Mouse (Mus musculus): Measurements from ENCODE around the gene C2cd4b. TPM values are rescaled to one million over a fixed set of nuclear protein-coding genes. Genes with fewer than 3 reads are reported as not detected.
A peak's percentile ranks its signal among the peaks of the same experiment; 100 is the strongest.
"Not testable (repeated sequence)": the region's sequence is repeated elsewhere in the genome, so short reads cannot be mapped to it uniquely, and the experiment has no call there.

Gene C2cd4b
- polyA plus RNA-seq, 1 experiment from 2014 or later: not detected

- ATAC-seq (ENCODE audit: low FRiP score) (no peak), DNase-seq (ENCODE audit: low spot score) (no peak)
- Histone ChIP-seq H3K36me3 (ENCODE audit: control insufficient read depth, insufficient read depth, low read length) (no peaks in the 10 kb centered on the region), H3K27ac (ENCODE audit: low read depth, low read length) (no peak overlapping the region), H3K27me3 (ENCODE audit: control insufficient read depth, insufficient read depth, low read length) (no peaks in the 10 kb centered on the region), H3K4me3 (ENCODE audit: low read depth, low read length) (no peak overlapping the region), H3K9me3 (ENCODE audit: control insufficient read depth, low read length) (no peaks in the 10 kb centered on the region), H3K4me2 (replicated peaks; ENCODE audit: low read depth, low read length) (no peak overlapping the region), H3K4me1 (replicated peaks; ENCODE audit: control insufficient read depth, insufficient read depth, low read length) (no peaks in the 10 kb centered on the region), H3K9ac (ENCODE audit: low read depth, low read length) (no peak overlapping the region)
- 90% methylated on average over 15 of the region's 15 CpGs for WGBS
These were observed 25.5 kb upstream of the C2cd4b start for GRCm38 (mm10) chr9:67733716-67734115.

- Histone ChIP-seq H3K36me3 (ENCODE audit: control insufficient read depth, insufficient read depth, low read length) (no peaks in the 10 kb centered on the region), H3K4me2 (replicated peaks; ENCODE audit: low read depth, low read length) (no peak overlapping the region), H3K27me3 (ENCODE audit: control insufficient read depth, insufficient read depth, low read length) (no peaks in the 10 kb centered on the region), H3K9me3 (ENCODE audit: control insufficient read depth, low read length) (no peaks in the 10 kb centered on the region), H3K4me1 (replicated peaks; ENCODE audit: control insufficient read depth, insufficient read depth, low read length) (no peaks in the 10 kb centered on the region), H3K27ac (ENCODE audit: low read depth, low read length) (no peak overlapping the region), H3K4me3 (ENCODE audit: low read depth, low read length) (no peak overlapping the region), H3K9ac (ENCODE audit: low read depth, low read length) (no peak overlapping the region)
- DNase-seq (ENCODE audit: low spot score): peak; percentile 63
- no peak for ATAC-seq (ENCODE audit: low FRiP score)
- WGBS: 58% methylated on average over 11 of the region's 11 CpGs
These were observed 23.8 kb upstream of the C2cd4b start for GRCm38 (mm10) chr9:67735426-67735825.

- Histone ChIP-seq H3K4me2 (replicated peaks; ENCODE audit: low read depth, low read length) (no peak overlapping the region), H3K4me1 (replicated peaks; ENCODE audit: control insufficient read depth, insufficient read depth, low read length) (no peaks in the 10 kb centered on the region), H3K9me3 (ENCODE audit: control insufficient read depth, low read length) (no peaks in the 10 kb centered on the region), H3K9ac (ENCODE audit: low read depth, low read length) (no peak overlapping the region), H3K36me3 (ENCODE audit: control insufficient read depth, insufficient read depth, low read length) (no peaks in the 10 kb centered on the region), H3K27me3 (ENCODE audit: control insufficient read depth, insufficient read depth, low read length) (no peaks in the 10 kb centered on the region), H3K27ac (ENCODE audit: low read depth, low read length) (no peak overlapping the region), H3K4me3 (ENCODE audit: low read depth, low read length) (no peak overlapping the region)
- 87% methylated on average over 2 of the region's 2 CpGs for WGBS
- DNase-seq (ENCODE audit: low spot score) (no peak), ATAC-seq (ENCODE audit: low FRiP score) (no peak)
These were observed 18.0 kb upstream of the C2cd4b start for GRCm38 (mm10) chr9:67741256-67741655.

GRCm38 (mm10) chr9:67753411-67754182 is 5.6 kb upstream of the C2cd4b start:
- no peak overlapping the region for H3K4me3 ChIP-seq (ENCODE audit: low read depth, low read length)
- ATAC-seq (ENCODE audit: low FRiP score): no peak

GRCm38 (mm10) chr9:67754713-67755112 is 4.5 kb upstream of the C2cd4b start:
- peaks cover 12% of the 10 kb centered on the region for H3K27me3 ChIP-seq (ENCODE audit: control insufficient read depth, insufficient read depth, low read length)
- ATAC-seq (ENCODE audit: low FRiP score) (no peak), DNase-seq (ENCODE audit: low spot score) (no peak)
- no peak overlapping the region for H3K4me3 ChIP-seq (ENCODE audit: low read depth, low read length)
- H3K4me2 ChIP-seq (replicated peaks; ENCODE audit: low read depth, low read length): no peak overlapping the region
- no peaks in the 10 kb centered on the region for H3K36me3 ChIP-seq (ENCODE audit: control insufficient read depth, insufficient read depth, low read length)
- H3K27ac ChIP-seq (ENCODE audit: low read depth, low read length): no peak overlapping the region
- WGBS: 77% methylated on average over 3 of the region's 3 CpGs
- no peak overlapping the region for H3K9ac ChIP-seq (ENCODE audit: low read depth, low read length)
- H3K4me1 ChIP-seq (replicated peaks; ENCODE audit: control insufficient read depth, insufficient read depth, low read length): 0 out of 2 replicates have a peak, but pooled peaks cover 2% of the 10 kb centered on the region
- no peaks in the 10 kb centered on the region for H3K9me3 ChIP-seq (ENCODE audit: control insufficient read depth, low read length)

More at GRCm38 (mm10) chr9:67753411-67754182, 5.6 kb upstream of the C2cd4b start:
- Histone ChIP-seq H3K9me3 (ENCODE audit: control insufficient read depth, low read length) (no peaks in the 10 kb centered on the region), H3K36me3 (ENCODE audit: control insufficient read depth, insufficient read depth, low read length) (no peaks in the 10 kb centered on the region), H3K9ac (ENCODE audit: low read depth, low read length) (no peak overlapping the region), H3K4me2 (replicated peaks; ENCODE audit: low read depth, low read length) (no peak overlapping the region), H3K27ac (ENCODE audit: low read depth, low read length) (no peak overlapping the region), H3K27me3 (ENCODE audit: control insufficient read depth, insufficient read depth, low read length) (peaks cover 2% of the 10 kb centered on the region; the same call in 1 of the 2 replicates), H3K4me1 (replicated peaks; ENCODE audit: control insufficient read depth, insufficient read depth, low read length) (no peaks in the 10 kb centered on the region)
- DNase-seq (ENCODE audit: low spot score): no peak
- WGBS: 85% methylated on average over 16 of the region's 16 CpGs

GRCm38 (mm10) chr9:67758686-67759085 is 551 bp upstream of the C2cd4b start:
- H3K9me3 ChIP-seq (ENCODE audit: control insufficient read depth, low read length): no peaks in the 10 kb centered on the region
- H3K36me3 ChIP-seq (ENCODE audit: control insufficient read depth, insufficient read depth, low read length): no peaks in the 10 kb centered on the region
- H3K9ac ChIP-seq (ENCODE audit: low read depth, low read length): no peak overlapping the region
- H3K4me2 ChIP-seq (replicated peaks; ENCODE audit: low read depth, low read length): peak overlapping the region; percentile 98; the same call in 1 of the 2 replicates
- H3K27me3 ChIP-seq (ENCODE audit: control insufficient read depth, insufficient read depth, low read length): peaks cover 14% of the 10 kb centered on the region
- WGBS: 6% methylated on average over 9 of the region's 9 CpGs
- DNase-seq (ENCODE audit: low spot score): peak; percentile 83
- ATAC-seq (ENCODE audit: low FRiP score): 0 out of 2 replicates have a peak, but pooled peaks have one; percentile 40
- H3K27ac ChIP-seq (ENCODE audit: low read depth, low read length): no peak overlapping the region
- H3K4me3 ChIP-seq (ENCODE audit: low read depth, low read length): no peak overlapping the region
- H3K4me1 ChIP-seq (replicated peaks; ENCODE audit: control insufficient read depth, insufficient read depth, low read length): 0 out of 2 replicates have a peak, but pooled peaks cover 2% of the 10 kb centered on the region

GRCm38 (mm10) chr9:67759956-67760764 is 923 bp downstream of the C2cd4b start:
- not testable (repeated sequence) for H3K36me3 ChIP-seq (ENCODE audit: control insufficient read depth, insufficient read depth, low read length)
- H3K27ac ChIP-seq (ENCODE audit: low read depth, low read length): peak overlapping the region; percentile 62; the same call in 1 of the 2 replicates
- peak; percentile 93 for ATAC-seq (ENCODE audit: low FRiP score)

GRCm38 (mm10) chr9:67760991-67761390 is 1.8 kb downstream of the C2cd4b start:
- Histone ChIP-seq H3K9ac (ENCODE audit: low read depth, low read length) (no peak overlapping the region), H3K27ac (ENCODE audit: low read depth, low read length) (no peak overlapping the region), H3K4me2 (replicated peaks; ENCODE audit: low read depth, low read length) (peak overlapping the region; percentile 98), H3K4me3 (ENCODE audit: low read depth, low read length) (peak overlapping the region; percentile 64), H3K9me3 (ENCODE audit: control insufficient read depth, low read length) (no peaks in the 10 kb centered on the region), H3K36me3 (ENCODE audit: control insufficient read depth, insufficient read depth, low read length) (no peaks in the 10 kb centered on the region), H3K4me1 (replicated peaks; ENCODE audit: control insufficient read depth, insufficient read depth, low read length) (0 out of 2 replicates have a peak, but pooled peaks cover 2% of the 10 kb centered on the region), H3K27me3 (ENCODE audit: control insufficient read depth, insufficient read depth, low read length) (peaks cover 14% of the 10 kb centered on the region)
- peak; percentile 10 for DNase-seq (ENCODE audit: low spot score)
- WGBS: 65% methylated on average over 6 of the region's 6 CpGs
- no peak for ATAC-seq (ENCODE audit: low FRiP score)

More at GRCm38 (mm10) chr9:67759956-67760764, 923 bp downstream of the C2cd4b start:
- peak; percentile 77 for DNase-seq (ENCODE audit: low spot score)
- not testable (repeated sequence) for H3K4me1 ChIP-seq (replicated peaks; ENCODE audit: control insufficient read depth, insufficient read depth, low read length); H3K9me3 ChIP-seq (ENCODE audit: control insufficient read depth, low read length)
- H3K4me3 ChIP-seq (ENCODE audit: low read depth, low read length): peak overlapping the region; percentile 64
- H3K27me3 ChIP-seq (ENCODE audit: control insufficient read depth, insufficient read depth, low read length): peaks cover 14% of the 10 kb centered on the region
- 2% methylated on average over 91 of the region's 114 CpGs for WGBS
- peak overlapping the region; percentile 55 for H3K9ac ChIP-seq (ENCODE audit: low read depth, low read length)
- H3K4me2 ChIP-seq (replicated peaks; ENCODE audit: low read depth, low read length): peak overlapping the region; percentile 98
